ENCODE assay signal across 8 mouse cellular contexts in genomic region chr3:84039646-84040475, GRCm38 (mm10). TPM values are rescaled to one million over a fixed set of nuclear protein-coding genes. Genes with fewer than 3 reads are reported as not detected.
DNase-seq lines count a peak whose midpoint lies in the region; ATAC-seq and TF ChIP-seq lines count a peak whose summit lies in the region.

Tmem131l (minus strand) TSS chr3:84040175.

- intact Hi-C loops in heart, postnatal 10 days (cut with DNase I) = loop anchor here (2.0 to 5.0 kb wide), 4 partner anchors 47 to 117 kb away; partner anchors contain the start of gene Mnd1

- DNase-seq in ES-E14 (ENCODE audit: low read depth, low spot score) = peak; percentile 54
- peak; percentile 71 for DNase-seq in c-Kit-positive CD71-positive TER-119-negative erythroid progenitor cells, embryonic 14.5 days (ENCODE audit: low read depth)
- DNase-seq in forebrain, embryonic 14.5 days (ENCODE audit: low spot score) = peak; percentile 94
- DNase-seq in heart, postnatal 10 days = peak; percentile 84
- DNase-seq in large intestine, adult 2 months (ENCODE audit: low read depth, low spot score) = no peak
- peak; percentile 70 to 72 for DNase-seq in lung, adult 18-20 months
- DNase-seq in testis, postnatal 14 days (ENCODE audit: low spot score) = peak; percentile 87

- H3K9me3 ChIP-seq in ES-E14 (ENCODE audit: control insufficient read depth, insufficient read depth, low read depth, low read length) = no peaks in the 10 kb centered on the region
- H3K9me3 ChIP-seq in forebrain, embryonic 14.5 days (replicated peaks; ENCODE audit: control insufficient read depth, low read length) = no peaks in the 10 kb centered on the region
- no peaks in the 10 kb centered on the region for H3K9me3 ChIP-seq in neural tube, embryonic 15.5 days (replicated peaks)

- in situ Hi-C loops in ES-E14 (cut with MboI; ENCODE audit: low sequenced_read_pairs in 2 of 2, unreplicated experiment in 2 of 2) = no loop called here

- peak within 1 kb of the TSS; percentile 90 for H3K4me2 ChIP-seq in forebrain, embryonic 14.5 days (ENCODE audit: low read length)
- peak within 1 kb of the TSS; percentile 87 for H3K4me2 ChIP-seq in neural tube, embryonic 15.5 days

- ATAC-seq in forebrain, embryonic 14.5 days = peak; percentile 95
- peak; percentile 94 for ATAC-seq in neural tube, embryonic 15.5 days (ENCODE audit: low FRiP score)

- H3K4me3 ChIP-seq in ES-E14 (ENCODE audit: insufficient read depth in 1 of 2, low read depth in 1 of 2, low read length in 2 of 2, poor library complexity in 1 of 2, severe bottlenecking in 1 of 2) = peak within 1 kb of the TSS; percentile 98 to 99
- peak within 1 kb of the TSS; percentile 98 for H3K4me3 ChIP-seq in forebrain, embryonic 14.5 days (ENCODE audit: low read depth, low read length)
- peak within 1 kb of the TSS; percentile 65 for H3K4me3 ChIP-seq in neural tube, embryonic 15.5 days (replicated peaks)

- H3K27me3 ChIP-seq in forebrain, embryonic 14.5 days (replicated peaks; ENCODE audit: control insufficient read depth, insufficient read depth, low read length) = no peaks in the 10 kb centered on the region
- H3K27me3 ChIP-seq in neural tube, embryonic 15.5 days (replicated peaks) = no peaks in the 10 kb centered on the region

- H3K9ac ChIP-seq in ES-E14 (ENCODE audit: insufficient read depth, low read depth, low read length, poor library complexity, severe bottlenecking) = peak within 1 kb of the TSS; percentile 96
- H3K9ac ChIP-seq in forebrain, embryonic 14.5 days (ENCODE audit: low read length) = peak within 1 kb of the TSS; percentile 99
- peak within 1 kb of the TSS; percentile 89 for H3K9ac ChIP-seq in neural tube, embryonic 15.5 days (replicated peaks)

- 0% methylated on average over 48 of the region's 100 CpGs for WGBS in forebrain, embryonic 14.5 days
- 2% methylated on average over 100 of the region's 100 CpGs for WGBS in large intestine, adult 2 months
- WGBS in neural tube, embryonic 15.5 days = under 1% methylated on average over 84 of the region's 100 CpGs

- H3K36me3 ChIP-seq in ES-E14 (ENCODE audit: control insufficient read depth, insufficient read depth, low read length, poor library complexity, severe bottlenecking) = no peaks in the 10 kb centered on the region
- peaks cover 4% of the 10 kb centered on the region; the same call in 1 of the 2 replicates for H3K36me3 ChIP-seq in forebrain, embryonic 14.5 days (ENCODE audit: control insufficient read depth, insufficient read depth, low read length)
- H3K36me3 ChIP-seq in neural tube, embryonic 15.5 days = no peaks in the 10 kb centered on the region

- peak within 1 kb of the TSS; percentile 61; the same call in 1 of the 2 replicates for H3K27ac ChIP-seq in ES-E14 (ENCODE audit: insufficient read depth, low read depth, low read length, poor library complexity, severe bottlenecking)
- peak within 1 kb of the TSS; percentile 94 for H3K27ac ChIP-seq in forebrain, embryonic 14.5 days (ENCODE audit: low read depth, low read length)
- peak within 1 kb of the TSS; percentile 93 for H3K27ac ChIP-seq in neural tube, embryonic 15.5 days (replicated peaks)

- no peaks in the 10 kb centered on the region for H3K4me1 ChIP-seq in ES-E14 (ENCODE audit: control insufficient read depth in 2 of 2, insufficient read depth in 2 of 2, low read length in 2 of 2, poor library complexity in 1 of 2)
- peaks cover 34% of the 10 kb centered on the region for H3K4me1 ChIP-seq in forebrain, embryonic 14.5 days (ENCODE audit: control insufficient read depth, insufficient read depth, low read length)
- H3K4me1 ChIP-seq in neural tube, embryonic 15.5 days = peaks cover 42% of the 10 kb centered on the region

TF ChIP-seq in ES-E14, 5 proteins besides CTCF, POLR2A, EP300 and RAD21:
- TF ChIP-seq HCFC1 (IDR thresholded peaks at IDR 0.05; ENCODE audit: borderline replicate concordance, insufficient read depth, low read length) (no peak), CHD2 (IDR thresholded peaks at IDR 0.05; ENCODE audit: low read depth, low read length) (no peak)

RNA-seq across cellular contexts. Expression of gene Tmem131l, which starts in this region (rescaled TPM):
- 31.5 and 49.3 TPM in 2 replicates for total RNA-seq in ES-E14 (2012; rRNA removed)
- 123 and 131 TPM in 2 replicates for polyA plus RNA-seq in forebrain, embryonic 14.5 days (2014; fragmentation: Nextera tagmentation; extraction: Ambion mirVana)
- 10 to 100 TPM; 31.4 to 32.6 TPM for total RNA-seq in heart, postnatal 10 days (2021)
- polyA plus RNA-seq in large intestine, adult 2 months (2012; rRNA removed) = 14.2 and 14.4 TPM in 2 replicates
- polyA plus RNA-seq in neural tube, embryonic 15.5 days (2015; fragmentation: Nextera tagmentation; extraction: Ambion mirVana) = 43.0 and 71.5 TPM in 2 replicates
